Mouse (Mus musculus) lung, postnatal 4 days (tissue): Measurements from ENCODE around the gene Nrip2.

Experiments
- DNase-seq, 2 experiments: peaks; one replicate each; pipeline ENCODE4 v3.0.0; 2021

Nrip2 gene

DNA sequence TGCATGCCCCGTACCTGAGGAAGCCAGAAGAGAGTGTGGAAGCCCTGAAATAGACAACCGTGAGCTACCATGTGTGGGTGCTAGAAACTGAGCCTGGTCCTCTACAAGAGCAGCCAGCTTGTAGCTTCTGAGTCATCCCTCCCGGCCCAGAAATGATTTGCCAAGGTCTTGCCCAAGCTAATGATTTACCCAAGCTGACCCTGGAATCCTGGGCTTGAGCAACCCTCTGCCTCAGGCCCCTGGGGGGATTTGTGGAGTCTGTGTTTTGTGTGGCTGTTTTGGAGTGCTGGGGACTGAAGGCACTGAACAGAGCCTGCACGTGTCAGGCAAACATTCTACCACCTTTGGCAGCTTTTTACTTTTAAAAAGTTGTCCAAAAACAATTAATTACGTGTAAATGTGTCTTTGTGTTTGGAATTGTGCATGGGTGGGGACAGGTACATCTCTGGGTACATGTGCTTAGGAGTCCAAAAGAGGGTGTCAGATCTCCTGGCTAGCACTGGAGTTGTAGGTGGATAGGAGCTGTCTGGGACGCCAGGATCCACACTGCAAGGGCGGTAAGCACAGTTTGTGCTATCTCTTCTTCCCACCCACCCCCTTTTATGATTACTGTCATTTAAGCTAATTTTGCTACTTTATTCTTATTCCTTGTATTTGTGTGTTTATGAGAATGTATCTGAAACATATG, 1.4 kb upstream of the Nrip2 start:
- no peak for DNase-seq

- peak; percentile 16 to 40 for DNase-seq
Observed at GRCm38 (mm10) chr6:128399421-128400185, 507 bp downstream of the Nrip2 start.

GRCm38 (mm10) chr6:128404708-128405107, 5.6 kb downstream of the Nrip2 start:
- no peak for DNase-seq

DNA sequence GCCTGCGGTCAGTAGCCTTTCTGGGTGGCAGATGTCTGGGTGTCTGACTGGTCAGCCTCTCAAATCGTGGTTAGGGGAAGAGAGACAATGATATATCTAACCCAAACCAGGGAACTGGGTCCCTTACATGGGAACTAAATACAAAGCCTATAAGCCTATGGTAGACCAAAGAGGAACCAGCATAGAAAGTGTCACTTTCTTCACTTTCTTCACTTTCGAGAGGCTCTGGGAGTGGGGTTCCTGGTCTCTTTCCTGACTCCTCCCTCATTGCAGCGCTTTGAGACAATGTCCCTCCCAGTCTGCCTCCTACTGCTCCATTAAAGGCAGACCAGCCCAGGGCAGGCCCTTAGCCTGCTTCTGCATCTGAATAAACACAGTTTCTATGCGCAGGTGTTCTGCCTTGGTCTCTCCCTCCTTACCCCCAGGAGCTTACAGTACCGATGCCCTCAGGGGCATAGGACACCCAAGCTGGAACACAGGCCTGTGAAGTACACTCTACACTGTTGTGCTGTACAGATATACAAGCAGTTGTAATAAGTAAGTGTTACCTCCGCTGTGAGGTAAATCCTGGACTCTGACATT, 9.5 kb downstream of the Nrip2 start:
- DNase-seq: no peak

- no peak for DNase-seq
Observed at GRCm38 (mm10) chr6:128410305-128410704, 11.2 kb downstream of the Nrip2 start.

DNA sequence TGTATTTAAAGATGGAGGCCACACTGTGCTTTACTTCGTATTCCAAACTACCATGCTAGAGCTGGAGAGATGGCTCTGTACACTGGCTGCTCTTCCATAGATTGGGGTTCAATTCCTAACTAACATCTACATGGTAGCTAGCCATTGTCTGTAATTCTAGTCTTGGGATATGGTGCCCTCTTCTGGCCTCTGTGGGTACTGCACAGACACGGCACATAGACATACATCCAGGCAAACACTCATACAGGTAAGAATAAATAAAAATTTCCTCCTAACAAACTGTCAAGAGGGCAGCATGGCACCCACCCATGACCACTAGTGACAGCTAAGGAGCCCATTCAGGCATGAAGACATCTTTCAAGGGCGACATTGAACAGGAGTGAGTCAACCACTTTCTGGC, 12.0 kb downstream of the Nrip2 start:
- DNase-seq: peak; percentile 47 to 81

- no peak for DNase-seq
Observed at GRCm38 (mm10) chr6:128416169-128416568, 17.1 kb downstream of the Nrip2 start.

- DNase-seq: no peak
Observed at GRCm38 (mm10) chr6:128418076-128418475, 19.0 kb downstream of the Nrip2 start.

DNA sequence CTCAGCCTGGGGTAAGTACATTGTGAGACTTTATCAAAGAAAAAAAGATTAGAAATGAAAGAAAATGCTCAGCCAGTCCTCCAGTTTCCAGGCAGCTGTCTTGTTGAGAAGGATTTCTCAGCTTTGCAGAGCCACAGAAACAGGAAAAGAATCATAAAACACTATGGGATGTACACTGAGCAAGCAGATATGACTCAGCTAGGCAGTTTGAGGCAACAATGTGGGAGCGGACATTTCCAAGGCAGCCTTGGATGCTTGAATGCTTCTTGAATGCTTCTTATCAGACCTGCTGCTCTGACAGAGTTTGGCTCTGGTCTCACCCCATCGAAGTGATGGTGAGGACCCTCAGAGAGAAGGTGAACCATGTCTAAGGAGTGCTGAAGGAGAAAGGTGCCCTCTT, 21.9 kb downstream of the Nrip2 start:
- no peak for DNase-seq

- DNase-seq: no peak
Observed at GRCm38 (mm10) chr6:128421480-128421879, 22.4 kb downstream of the Nrip2 start.

DNA sequence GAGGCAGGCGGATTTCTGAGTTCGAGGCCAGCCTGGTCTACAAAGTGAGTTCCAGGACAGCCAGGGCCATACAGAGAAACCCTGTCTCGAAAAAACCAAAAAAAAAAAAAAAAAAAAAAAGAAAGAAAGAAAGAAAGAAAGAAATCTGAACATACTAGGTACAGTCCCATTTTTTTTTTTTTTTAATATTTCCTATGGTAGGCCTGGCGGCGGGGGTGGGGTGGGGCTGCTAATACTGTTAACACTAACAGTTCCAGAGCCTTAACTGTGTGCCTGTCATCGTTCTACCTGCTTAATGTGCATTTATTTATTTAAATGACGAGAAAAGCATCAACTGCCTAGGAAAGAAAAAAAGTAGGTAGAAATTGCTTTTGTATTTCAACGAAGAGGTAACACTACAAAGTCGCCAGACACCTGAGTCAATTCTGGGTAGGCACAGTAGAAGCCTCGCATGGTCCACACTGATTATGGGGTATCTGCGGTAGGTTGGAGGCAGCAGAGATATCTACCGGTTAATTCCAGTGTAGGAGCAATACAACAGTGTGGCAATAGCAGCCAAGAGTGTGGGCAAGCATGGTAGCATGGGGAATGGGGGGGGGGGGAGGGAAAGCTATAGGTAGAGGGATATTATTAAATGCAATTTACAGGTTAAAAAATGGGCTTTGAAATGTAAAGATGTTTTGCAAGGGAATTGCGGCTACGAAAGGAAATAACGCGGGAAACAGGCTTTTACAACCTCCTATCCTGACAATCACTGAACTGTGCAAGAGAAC, 24.6 kb downstream of the Nrip2 start:
- DNase-seq: no peak

DNA sequence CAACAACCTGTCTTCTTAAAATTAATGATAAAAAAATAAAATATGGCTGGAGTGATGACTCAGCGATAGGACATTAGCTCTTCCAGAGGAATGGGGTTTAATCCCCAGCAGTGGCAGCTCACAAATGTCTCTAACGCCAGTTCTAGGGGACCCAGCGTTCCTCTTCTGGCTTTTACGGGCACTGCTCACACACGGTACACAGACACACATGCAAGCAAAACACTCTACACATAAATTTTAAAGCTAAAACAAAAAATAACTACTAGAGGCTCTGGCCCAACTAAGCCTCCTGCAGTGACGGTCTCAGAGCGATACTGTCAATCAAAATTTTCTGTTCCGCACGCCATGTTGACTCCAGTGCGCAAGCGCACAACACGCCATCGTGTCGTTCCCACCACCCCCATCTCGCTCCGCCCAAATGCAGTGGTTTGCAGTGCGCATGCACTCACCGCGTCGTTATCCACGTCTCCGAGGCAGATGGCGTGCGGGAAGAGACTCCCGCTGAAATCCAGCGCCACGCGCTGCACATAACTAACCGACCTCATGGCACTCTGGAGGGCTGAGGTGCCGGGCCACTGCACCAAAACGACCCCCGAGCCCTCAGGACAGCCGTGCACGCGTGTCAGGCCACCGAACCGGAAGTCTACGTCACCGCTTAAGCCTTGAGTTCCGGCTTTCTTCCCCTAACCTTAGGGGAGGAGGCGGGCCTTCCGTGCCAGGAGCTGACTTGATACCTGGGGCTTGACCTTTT, 25.3 kb downstream of the Nrip2 start, which contains the start of gene Itfg2:
Gene Itfg2 (minus strand): TSS at position 663 of the 751 bp plus-strand sequence.
- DNase-seq: peak; percentile 96 to 97

DNA sequence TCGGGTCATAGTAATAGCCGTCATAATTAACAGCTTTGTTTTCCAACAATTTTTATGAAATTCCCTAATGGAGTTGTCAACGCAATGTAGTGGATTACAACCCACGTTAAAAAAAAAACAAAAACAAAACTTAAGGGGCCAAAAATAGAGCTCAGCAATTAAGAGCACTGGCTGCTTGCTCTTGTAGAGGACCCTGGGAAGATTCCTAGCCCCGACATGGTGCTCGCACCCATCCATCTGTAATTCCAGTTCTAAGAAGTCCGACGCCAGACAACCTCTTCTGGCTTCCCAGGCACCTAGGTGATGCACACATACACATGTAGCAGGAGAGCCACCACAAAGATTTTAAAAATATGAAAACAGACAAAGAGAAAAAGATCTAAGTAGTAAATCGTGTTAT, 25.9 kb downstream of the Nrip2 start:
- DNase-seq: no peak

DNA sequence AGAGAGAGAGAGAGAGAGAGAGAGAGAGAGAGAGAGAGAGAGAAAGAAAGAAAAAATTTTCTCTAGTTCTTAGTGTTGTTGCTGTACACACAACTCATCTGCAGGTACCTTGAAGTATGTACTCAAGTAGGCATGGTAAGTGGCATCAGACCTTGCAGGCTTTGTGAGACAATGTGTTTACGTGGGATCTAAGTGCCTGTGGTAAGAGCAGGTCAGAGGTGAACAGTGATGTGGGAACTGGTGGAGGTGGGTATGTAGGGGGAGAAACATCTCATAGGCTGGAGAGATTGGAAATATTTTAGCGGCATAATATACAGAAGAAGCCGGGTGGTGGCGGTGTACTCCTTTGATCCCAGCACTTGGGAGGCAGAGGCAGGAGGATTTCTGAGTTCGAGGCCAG, 28.5 kb downstream of the Nrip2 start:
- no peak for DNase-seq

DNA sequence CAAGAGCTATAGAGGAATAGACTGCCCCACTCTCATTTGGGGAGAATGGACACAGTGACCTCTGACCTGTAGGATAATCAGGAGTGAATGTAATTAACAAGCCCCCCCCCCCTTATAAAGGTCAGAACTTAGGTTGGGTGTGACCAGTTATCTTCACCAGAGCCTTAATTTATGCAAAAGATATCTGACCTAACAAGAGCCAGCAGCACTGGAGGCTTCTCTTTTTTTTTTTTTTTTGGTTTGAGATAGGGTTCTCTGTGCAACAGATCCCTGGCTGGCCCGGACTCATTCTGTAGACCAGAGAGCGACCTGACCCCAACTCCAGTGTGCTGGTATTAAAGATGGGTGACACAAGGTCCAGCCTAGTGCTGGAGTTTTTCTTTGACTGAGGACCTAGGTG, 30.2 kb downstream of the Nrip2 start:
- no peak for DNase-seq

- DNase-seq: no peak
Observed at GRCm38 (mm10) chr6:128429826-128430225, 30.7 kb downstream of the Nrip2 start.

GRCm38 (mm10) chr6:128432356-128432915, 33.3 kb downstream of the Nrip2 start:
- peak in 1 of 2 experiments; percentile 46 for DNase-seq

DNA sequence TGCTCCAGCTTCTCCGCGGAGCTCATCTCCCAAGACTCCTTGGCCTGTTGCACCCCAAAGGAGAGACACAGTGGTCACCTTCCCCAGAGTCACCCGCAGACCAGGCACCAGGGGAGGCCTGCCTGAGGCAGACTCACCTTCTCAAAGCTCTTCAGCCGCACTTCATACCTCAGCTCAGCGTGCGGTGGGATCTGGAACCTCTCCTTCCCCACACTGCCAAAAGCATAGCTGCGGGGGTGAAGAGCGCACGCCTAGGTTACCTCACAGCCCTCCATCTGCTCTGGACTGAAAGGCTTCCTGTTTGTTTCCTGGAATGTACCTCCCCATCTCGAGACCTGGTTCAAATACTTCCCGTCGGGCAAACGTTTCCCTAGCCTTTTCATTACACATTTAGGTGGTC, 34.5 kb downstream of the Nrip2 start:
- no peak for DNase-seq

GRCm38 (mm10) chr6:128435474-128435873, 36.4 kb downstream of the Nrip2 start:
- peak; percentile 86 to 91 for DNase-seq

- no peak for DNase-seq
Observed at GRCm38 (mm10) chr6:128436356-128437005, 37.4 kb downstream of the Nrip2 start.

GRCm38 (mm10) chr6:128437288-128437687, 38.2 kb downstream of the Nrip2 start:
- DNase-seq: no peak
